Mouse (Mus musculus) 3134 (cell line): ENCODE measurements around the gene Cfap57.
"Not testable (repeated sequence)": the region's sequence is repeated elsewhere in the genome, so short reads cannot be mapped to it uniquely, and the experiment has no call there.

Experiments used
- DNase-seq: peaks from one replicate; pipeline ENCODE4 v3.0.0-alpha.2; 2011; ENCODE audit warnings: low spot score; ENCODE audit not compliant: insufficient read length; ENCODE audit errors: extremely low read depth

The Cfap57 gene

GRCm38 (mm10) chr4:118522248-118522647, 98.3 kb downstream of the Cfap57 start:
- no peak for DNase-seq

GRCm38 (mm10) chr4:118518208-118518607, 102.4 kb downstream of the Cfap57 start:
- DNase-seq, result no peak

GRCm38 (mm10) chr4:118517497-118518146, 103.0 kb downstream of the Cfap57 start:
- no peak for DNase-seq

GRCm38 (mm10) chr4:118516699-118517496, 103.7 kb downstream of the Cfap57 start:
- no peak for DNase-seq

- no peak for DNase-seq
Observed at GRCm38 (mm10) chr4:118509050-118509449, 111.5 kb downstream of the Cfap57 start.

- not testable (repeated sequence) for DNase-seq
Observed at GRCm38 (mm10) chr4:118507171-118507570, 113.4 kb downstream of the Cfap57 start.

GRCm38 (mm10) chr4:118505551-118505950, 115.0 kb downstream of the Cfap57 start:
- peak; percentile 47 for DNase-seq
